Mouse (Mus musculus): Measurements from ENCODE around the gene Ndfip2. TPM values are rescaled to one million over a fixed set of nuclear protein-coding genes. Genes with fewer than 3 reads are reported as not detected.

Ndfip2 gene
- polyA plus RNA-seq, 1 experiment from 2014 or later = 57.2 TPM

DNA sequence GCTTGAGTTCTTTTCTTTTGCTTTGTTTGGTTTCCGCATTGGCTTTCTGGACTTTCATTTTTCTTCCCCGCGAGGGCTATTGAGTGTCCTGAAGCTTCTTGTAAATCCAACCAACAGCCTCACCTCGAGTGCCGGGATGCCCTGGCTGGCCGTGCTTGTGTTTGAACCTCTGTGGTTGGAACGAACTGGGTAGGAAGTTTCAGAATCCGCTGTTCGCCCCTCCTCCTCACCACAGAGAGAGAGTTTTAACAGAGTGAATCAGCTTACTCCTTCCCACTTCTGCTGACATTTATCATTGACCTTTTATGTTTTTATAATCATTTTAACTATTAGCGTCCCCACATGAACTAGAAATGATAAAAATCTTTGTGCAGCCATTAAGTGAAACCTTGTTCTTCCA lies 18.3 kb upstream of the Ndfip2 start:
- Histone ChIP-seq H3K4me3 (ENCODE audit: low read depth, low read length) (no peak overlapping the region), H3K4me1 (replicated peaks; ENCODE audit: control insufficient read depth, insufficient read depth, low read length) (no peaks in the 10 kb centered on the region), H3K9me3 (ENCODE audit: control insufficient read depth, low read length) (no peaks in the 10 kb centered on the region), H3K27me3 (ENCODE audit: control insufficient read depth, insufficient read depth, low read length) (no peaks in the 10 kb centered on the region), H3K9ac (ENCODE audit: low read length) (no peak overlapping the region), H3K4me2 (ENCODE audit: low read depth, low read length, severe bottlenecking) (no peak overlapping the region), H3K36me3 (ENCODE audit: control insufficient read depth, insufficient read depth, low read length) (no peaks in the 10 kb centered on the region), H3K27ac (ENCODE audit: low read depth, low read length) (no peak overlapping the region)
- WGBS = 84% methylated on average over 10 of the region's 10 CpGs
- DNase-seq (ENCODE audit: low spot score) (no peak), ATAC-seq (replicated peaks; ENCODE audit: low FRiP score) (no peak)

- DNase-seq (ENCODE audit: low spot score) (no peak), ATAC-seq (replicated peaks; ENCODE audit: low FRiP score) (no peak)
- no peaks in the 10 kb centered on the region for H3K36me3 ChIP-seq (ENCODE audit: control insufficient read depth, insufficient read depth, low read length)
- no peak overlapping the region for H3K4me3 ChIP-seq (ENCODE audit: low read depth, low read length)
- H3K9ac ChIP-seq (ENCODE audit: low read length) = no peak overlapping the region
- no peak overlapping the region for H3K4me2 ChIP-seq (ENCODE audit: low read depth, low read length, severe bottlenecking)
- H3K27ac ChIP-seq (ENCODE audit: low read depth, low read length) = no peak overlapping the region
- no peaks in the 10 kb centered on the region for H3K4me1 ChIP-seq (replicated peaks; ENCODE audit: control insufficient read depth, insufficient read depth, low read length)
- no peaks in the 10 kb centered on the region for H3K9me3 ChIP-seq (ENCODE audit: control insufficient read depth, low read length)
- H3K27me3 ChIP-seq (ENCODE audit: control insufficient read depth, insufficient read depth, low read length) = no peaks in the 10 kb centered on the region
- WGBS = 93% methylated on average over 7 of the region's 7 CpGs
Measured at GRCm38 (mm10) chr14:105243805-105244443, 14.4 kb upstream of the Ndfip2 start.

DNA sequence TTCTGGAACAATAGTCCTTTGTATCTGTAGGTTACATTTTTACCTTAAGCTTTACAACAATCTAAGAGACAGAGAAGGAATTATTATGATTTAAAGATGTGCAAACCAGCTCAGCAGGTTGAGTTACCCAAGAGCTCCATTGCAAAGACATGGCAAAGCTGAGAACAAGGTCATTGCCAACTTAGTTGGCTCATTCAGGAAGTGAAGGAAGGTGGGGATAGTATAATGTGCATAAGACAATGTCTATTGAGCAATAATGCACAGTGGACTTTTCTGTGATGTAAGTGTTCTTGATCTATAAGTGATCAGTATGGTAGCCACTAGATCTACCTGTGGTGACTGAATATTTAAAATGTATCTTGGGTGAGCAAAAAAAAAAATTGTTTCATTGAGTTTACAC lies 7.3 kb upstream of the Ndfip2 start:
- Histone ChIP-seq H3K9me3 (ENCODE audit: control insufficient read depth, low read length) (no peaks in the 10 kb centered on the region), H3K27me3 (ENCODE audit: control insufficient read depth, insufficient read depth, low read length) (no peaks in the 10 kb centered on the region), H3K4me2 (ENCODE audit: low read depth, low read length, severe bottlenecking) (no peak overlapping the region), H3K4me1 (replicated peaks; ENCODE audit: control insufficient read depth, insufficient read depth, low read length) (no peaks in the 10 kb centered on the region), H3K9ac (ENCODE audit: low read length) (no peak overlapping the region), H3K36me3 (ENCODE audit: control insufficient read depth, insufficient read depth, low read length) (no peaks in the 10 kb centered on the region), H3K27ac (ENCODE audit: low read depth, low read length) (no peak overlapping the region), H3K4me3 (ENCODE audit: low read depth, low read length) (no peak overlapping the region)
- no peak for DNase-seq (ENCODE audit: low spot score)
- ATAC-seq (replicated peaks; ENCODE audit: low FRiP score) = no peak

- Histone ChIP-seq H3K4me1 (replicated peaks; ENCODE audit: control insufficient read depth, insufficient read depth, low read length) (no peaks in the 10 kb centered on the region), H3K36me3 (ENCODE audit: control insufficient read depth, insufficient read depth, low read length) (no peaks in the 10 kb centered on the region), H3K4me3 (ENCODE audit: low read depth, low read length) (no peak overlapping the region), H3K9ac (ENCODE audit: low read length) (no peak overlapping the region), H3K27ac (ENCODE audit: low read depth, low read length) (no peak overlapping the region), H3K9me3 (ENCODE audit: control insufficient read depth, low read length) (no peaks in the 10 kb centered on the region), H3K4me2 (ENCODE audit: low read depth, low read length, severe bottlenecking) (no peak overlapping the region), H3K27me3 (ENCODE audit: control insufficient read depth, insufficient read depth, low read length) (no peaks in the 10 kb centered on the region)
- no peak for ATAC-seq (replicated peaks; ENCODE audit: low FRiP score)
- WGBS = 52% methylated on average over 7 of the region's 7 CpGs
- no peak for DNase-seq (ENCODE audit: low spot score)
Measured at GRCm38 (mm10) chr14:105253304-105253703, 5.1 kb upstream of the Ndfip2 start.

DNA sequence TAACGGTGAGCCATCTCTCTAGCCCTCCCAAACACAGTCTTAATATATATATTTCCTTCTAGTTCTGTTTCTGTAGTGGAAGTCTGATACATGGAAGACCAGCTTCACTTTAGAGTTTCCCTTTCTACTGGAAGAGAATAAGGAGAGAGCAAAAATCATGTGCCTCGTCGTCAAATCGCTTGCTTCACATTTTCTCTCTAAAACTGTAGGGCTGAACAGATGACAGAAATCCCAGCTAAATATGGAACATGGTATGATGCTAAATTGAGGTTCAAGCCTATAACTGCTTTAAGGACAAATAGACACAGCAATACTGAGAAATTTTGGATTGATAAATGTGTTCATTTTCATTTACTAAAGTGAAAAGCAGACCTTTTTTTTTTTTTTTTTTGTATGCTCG lies 4.0 kb upstream of the Ndfip2 start:
- ATAC-seq (replicated peaks; ENCODE audit: low FRiP score) (no peak), DNase-seq (ENCODE audit: low spot score) (no peak)
- H3K4me2 ChIP-seq (ENCODE audit: low read depth, low read length, severe bottlenecking) = no peak overlapping the region
- WGBS = 96% methylated on average over 5 of the region's 5 CpGs
- H3K27ac ChIP-seq (ENCODE audit: low read depth, low read length) = no peak overlapping the region
- no peaks in the 10 kb centered on the region for H3K27me3 ChIP-seq (ENCODE audit: control insufficient read depth, insufficient read depth, low read length)
- H3K4me3 ChIP-seq (ENCODE audit: low read depth, low read length) = no peak overlapping the region
- no peaks in the 10 kb centered on the region for H3K36me3 ChIP-seq (ENCODE audit: control insufficient read depth, insufficient read depth, low read length)
- H3K9ac ChIP-seq (ENCODE audit: low read length) = no peak overlapping the region
- no peaks in the 10 kb centered on the region for H3K4me1 ChIP-seq (replicated peaks; ENCODE audit: control insufficient read depth, insufficient read depth, low read length)
- H3K9me3 ChIP-seq (ENCODE audit: control insufficient read depth, low read length) = no peaks in the 10 kb centered on the region

DNA sequence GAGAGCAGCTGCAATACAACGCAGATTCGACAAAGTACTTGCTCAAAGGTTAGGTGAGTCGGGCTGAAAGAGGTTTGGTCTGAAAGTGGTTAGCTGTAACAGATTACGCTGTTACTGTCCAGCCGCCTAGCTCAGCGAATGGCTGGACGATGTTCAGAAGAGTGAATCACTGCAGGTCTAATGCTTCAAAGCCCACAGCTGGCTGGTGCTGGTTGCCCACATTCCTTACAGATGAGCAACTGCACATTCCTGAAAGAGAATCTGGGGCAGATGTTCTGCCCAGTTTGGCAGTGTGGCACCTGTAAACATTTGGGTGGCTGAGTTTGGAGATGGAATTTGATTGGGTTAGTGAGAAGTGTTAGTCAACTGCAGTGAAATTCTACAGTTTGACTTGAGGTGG lies 2.8 kb upstream of the Ndfip2 start:
- no peaks in the 10 kb centered on the region for H3K4me1 ChIP-seq (replicated peaks; ENCODE audit: control insufficient read depth, insufficient read depth, low read length)
- H3K4me3 ChIP-seq (ENCODE audit: low read depth, low read length) = no peak overlapping the region
- WGBS = 83% methylated on average over 7 of the region's 7 CpGs
- H3K36me3 ChIP-seq (ENCODE audit: control insufficient read depth, insufficient read depth, low read length) = no peaks in the 10 kb centered on the region
- no peak overlapping the region for H3K27ac ChIP-seq (ENCODE audit: low read depth, low read length)
- H3K4me2 ChIP-seq (ENCODE audit: low read depth, low read length, severe bottlenecking) = no peak overlapping the region
- no peaks in the 10 kb centered on the region for H3K9me3 ChIP-seq (ENCODE audit: control insufficient read depth, low read length)
- DNase-seq (ENCODE audit: low spot score) (no peak), ATAC-seq (replicated peaks; ENCODE audit: low FRiP score) (no peak)
- H3K9ac ChIP-seq (ENCODE audit: low read length) = no peak overlapping the region
- no peaks in the 10 kb centered on the region for H3K27me3 ChIP-seq (ENCODE audit: control insufficient read depth, insufficient read depth, low read length)

- Histone ChIP-seq H3K27ac (ENCODE audit: low read depth, low read length) (peak overlapping the region; percentile 84), H3K36me3 (ENCODE audit: control insufficient read depth, insufficient read depth, low read length) (no peaks in the 10 kb centered on the region), H3K9ac (ENCODE audit: low read length) (peak overlapping the region; percentile 92), H3K9me3 (ENCODE audit: control insufficient read depth, low read length) (no peaks in the 10 kb centered on the region), H3K4me2 (ENCODE audit: low read depth, low read length, severe bottlenecking) (peak overlapping the region; percentile 71), H3K4me3 (ENCODE audit: low read depth, low read length) (peak overlapping the region; percentile 87), H3K4me1 (replicated peaks; ENCODE audit: control insufficient read depth, insufficient read depth, low read length) (no peaks in the 10 kb centered on the region), H3K27me3 (ENCODE audit: control insufficient read depth, insufficient read depth, low read length) (no peaks in the 10 kb centered on the region)
- ATAC-seq (replicated peaks; ENCODE audit: low FRiP score) = peak; percentile 78
- WGBS = 12% methylated on average over 30 of the region's 34 CpGs
- DNase-seq (ENCODE audit: low spot score) = no peak
Measured at GRCm38 (mm10) chr14:105259035-105259880, 885 bp downstream of the Ndfip2 start.

DNA sequence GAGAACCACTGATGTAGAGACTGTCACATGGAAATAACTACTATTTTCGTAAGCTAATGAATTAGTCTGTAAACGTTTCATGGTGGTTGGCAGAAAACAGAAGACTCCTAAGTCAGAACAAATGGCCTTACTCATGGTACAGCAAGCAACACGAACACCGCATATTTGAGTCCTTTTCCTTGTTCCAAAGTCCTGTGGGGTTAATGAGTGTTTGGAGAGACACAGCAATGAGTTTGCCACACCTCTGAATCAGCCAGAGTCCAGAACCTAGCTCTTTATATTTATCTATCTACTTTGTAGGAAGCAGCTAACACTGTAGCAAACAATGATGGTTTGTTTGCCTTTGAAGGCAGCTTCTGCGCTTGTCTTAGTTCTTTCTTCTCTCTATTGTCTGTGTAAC lies 4.5 kb downstream of the Ndfip2 start:
- no peak overlapping the region for H3K4me2 ChIP-seq (ENCODE audit: low read depth, low read length, severe bottlenecking)
- H3K9me3 ChIP-seq (ENCODE audit: control insufficient read depth, low read length) = no peaks in the 10 kb centered on the region
- no peaks in the 10 kb centered on the region for H3K4me1 ChIP-seq (replicated peaks; ENCODE audit: control insufficient read depth, insufficient read depth, low read length)
- 64% methylated on average over 5 of the region's 5 CpGs for WGBS
- H3K36me3 ChIP-seq (ENCODE audit: control insufficient read depth, insufficient read depth, low read length) = no peaks in the 10 kb centered on the region
- no peaks in the 10 kb centered on the region for H3K27me3 ChIP-seq (ENCODE audit: control insufficient read depth, insufficient read depth, low read length)
- H3K27ac ChIP-seq (ENCODE audit: low read depth, low read length) = no peak overlapping the region
- no peak overlapping the region for H3K4me3 ChIP-seq (ENCODE audit: low read depth, low read length)
- H3K9ac ChIP-seq (ENCODE audit: low read length) = no peak overlapping the region
- DNase-seq (ENCODE audit: low spot score) (no peak), ATAC-seq (replicated peaks; ENCODE audit: low FRiP score) (no peak)

- Histone ChIP-seq H3K36me3 (ENCODE audit: control insufficient read depth, insufficient read depth, low read length) (no peaks in the 10 kb centered on the region), H3K9me3 (ENCODE audit: control insufficient read depth, low read length) (no peaks in the 10 kb centered on the region), H3K27ac (ENCODE audit: low read depth, low read length) (no peak overlapping the region), H3K4me1 (replicated peaks; ENCODE audit: control insufficient read depth, insufficient read depth, low read length) (no peaks in the 10 kb centered on the region), H3K4me2 (ENCODE audit: low read depth, low read length, severe bottlenecking) (no peak overlapping the region), H3K27me3 (ENCODE audit: control insufficient read depth, insufficient read depth, low read length) (no peaks in the 10 kb centered on the region), H3K9ac (ENCODE audit: low read length) (no peak overlapping the region), H3K4me3 (ENCODE audit: low read depth, low read length) (no peak overlapping the region)
- ATAC-seq (replicated peaks; ENCODE audit: low FRiP score) (no peak), DNase-seq (ENCODE audit: low spot score) (no peak)
- 83% methylated on average over 6 of the region's 6 CpGs for WGBS
Measured at GRCm38 (mm10) chr14:105267095-105267494, 8.7 kb downstream of the Ndfip2 start.

Measured in forebrain, embryonic 11.5 days (tissue).